Mouse (Mus musculus) G1E (cell line): ENCODE measurements around the gene Gm9044.
"Not testable (repeated sequence)": the region's sequence is repeated elsewhere in the genome, so short reads cannot be mapped to it uniquely, and the experiment has no call there.

Experiments
- CTCF ChIP-seq: IDR thresholded peaks from 2 replicates; pipeline ENCODE4 v1.5.1; 2012; ENCODE audit warnings: low read depth, low read length, inconsistent platforms, mixed read lengths
- POLR2AphosphoS5 ChIP-seq: IDR thresholded peaks from 2 replicates; pipeline ENCODE4 v1.6.1; 2012; ENCODE audit warnings: low read depth, low read length, inconsistent platforms; ENCODE audit not compliant: insufficient replicate concordance

GRCm38 (mm10) chr10:118302133-118302532 is 30.1 kb downstream of the Gm9044 start:
- TF ChIP-seq CTCF, POLR2AphosphoS5: not testable (repeated sequence)
